Mouse (Mus musculus) spleen, adult 2 months (tissue): ENCODE data around the gene Irf2bpl.

ENCODE experiments used
- CTCF ChIP-seq: fragments of 200-500 bp; IDR thresholded peaks from 2 replicates; pipeline ENCODE4 v1.5.1; 2011; ENCODE audit warnings: mild to moderate bottlenecking, inconsistent platforms; ENCODE audit not compliant: insufficient read depth, insufficient read length, insufficient replicate concordance; ENCODE audit errors: extremely low read depth
- POLR2A ChIP-seq: fragments of 200-500 bp; IDR thresholded peaks from 2 replicates; pipeline ENCODE4 v1.6.1; 2011; ENCODE audit warnings: low read depth, low read length, inconsistent platforms

DNA sequence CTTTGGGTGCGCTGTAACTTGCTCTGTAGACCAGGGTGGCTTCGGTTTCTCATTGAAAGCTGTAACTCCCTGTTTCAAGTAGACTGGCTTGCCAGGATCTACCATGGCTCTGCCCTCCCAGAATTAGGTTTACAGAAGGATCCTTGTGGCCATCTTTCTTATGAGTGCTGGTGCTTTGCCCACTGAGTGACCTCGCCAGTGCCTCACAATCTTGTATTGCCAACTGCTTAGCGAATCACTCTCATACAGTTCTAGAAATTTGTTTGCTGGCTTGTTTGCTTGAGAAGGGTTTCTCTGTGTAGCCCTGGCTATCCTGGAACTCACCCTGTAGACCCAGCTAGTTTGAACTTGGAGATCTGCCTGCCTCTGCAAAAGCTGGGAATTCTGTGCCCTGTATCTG, 26.1 kb downstream of the Irf2bpl start:
- TF ChIP-seq POLR2A (no peak), CTCF (no peak)
